In the genomic region with DNA sequence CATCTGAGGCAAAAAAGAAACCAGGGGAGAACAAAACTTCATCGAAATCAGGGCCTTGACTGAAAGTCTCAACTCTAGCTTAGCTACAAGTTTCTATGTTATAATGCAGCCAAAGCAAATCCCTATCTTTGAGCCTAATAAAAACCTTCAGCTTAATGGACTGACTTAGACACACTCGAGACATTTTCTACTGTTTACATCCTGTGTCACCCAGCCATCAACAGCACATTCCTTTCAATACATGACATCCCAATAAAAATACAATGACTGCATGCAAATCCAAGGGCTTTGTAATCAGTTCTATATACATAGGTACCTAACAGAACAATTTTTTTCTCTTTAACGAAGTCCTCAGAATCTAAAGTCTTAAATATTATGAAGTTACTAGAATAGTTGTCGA, we compare ENCODE assay signal across 7 mouse cellular contexts. TPM values are rescaled to one million over a fixed set of nuclear protein-coding genes. Genes with fewer than 3 reads are reported as not detected.
DNase-seq lines count a peak whose midpoint lies in the region; ATAC-seq and TF ChIP-seq lines count a peak whose summit lies in the region.

No protein-coding gene starts in this region.

- H3K4me3 ChIP-seq in lung, postnatal 0 days (ENCODE audit: low read depth, low read length) = peak overlapping the region; percentile 28
- peak overlapping the region; percentile 39 for H3K4me3 ChIP-seq in forebrain, embryonic 16.5 days (replicated peaks; ENCODE audit: low read length)
- peak overlapping the region; percentile 44 for H3K4me3 ChIP-seq in liver, embryonic 13.5 days (replicated peaks)
- peak overlapping the region; percentile 5; the same call in 1 of the 2 replicates for H3K4me3 ChIP-seq in stomach, postnatal 0 days (ENCODE audit: low read depth, low read length)

- peak overlapping the region; percentile 45 for H3K4me2 ChIP-seq in lung, postnatal 0 days (replicated peaks; ENCODE audit: low read depth, low read length)
- peak overlapping the region; percentile 65 for H3K4me2 ChIP-seq in forebrain, embryonic 16.5 days (ENCODE audit: low read length)
- H3K4me2 ChIP-seq in liver, embryonic 13.5 days = peak overlapping the region; percentile 67
- H3K4me2 ChIP-seq in stomach, postnatal 0 days (replicated peaks; ENCODE audit: low read depth) = peak overlapping the region; percentile 42

- WGBS in lung, postnatal 0 days = 18% methylated on average over 4 of the region's 4 CpGs
- 26% methylated on average over 4 of the region's 4 CpGs for WGBS in forebrain, embryonic 16.5 days
- 47% methylated on average over 4 of the region's 4 CpGs for WGBS in liver, embryonic 13.5 days (ENCODE audit: insufficient replicate concordance)
- WGBS in stomach, postnatal 0 days = 25% methylated on average over 4 of the region's 4 CpGs

- no peaks in the 10 kb centered on the region for H3K36me3 ChIP-seq in lung, postnatal 0 days (ENCODE audit: insufficient read depth, low read length)
- peaks cover 2% of the 10 kb centered on the region for H3K36me3 ChIP-seq in forebrain, embryonic 16.5 days (ENCODE audit: control insufficient read depth, insufficient read depth)
- H3K36me3 ChIP-seq in liver, embryonic 13.5 days = peaks cover 16% of the 10 kb centered on the region
- 0 out of 2 replicates have a peak, but pooled peaks cover 2% of the 10 kb centered on the region for H3K36me3 ChIP-seq in stomach, postnatal 0 days (ENCODE audit: control insufficient read depth, insufficient read depth, low read length)

- peak; percentile 45 for TF ChIP-seq EP300 in lung, postnatal 0 days (IDR thresholded peaks at IDR 0.05)
- no peak for TF ChIP-seq EP300 in stomach, postnatal 0 days (optimal IDR thresholded peaks at IDR 0.05)

- H3K9ac ChIP-seq in lung, postnatal 0 days (replicated peaks; ENCODE audit: low read depth) = no peak overlapping the region
- H3K9ac ChIP-seq in forebrain, embryonic 16.5 days (replicated peaks; ENCODE audit: low read depth, low read length) = no peak overlapping the region; the same call in 1 of the 2 replicates
- peak overlapping the region; percentile 37 for H3K9ac ChIP-seq in liver, embryonic 13.5 days
- no peak overlapping the region for H3K9ac ChIP-seq in stomach, postnatal 0 days (ENCODE audit: low read length)

- H3K9me3 ChIP-seq in lung, postnatal 0 days (ENCODE audit: low read length) = no peaks in the 10 kb centered on the region
- no peaks in the 10 kb centered on the region for H3K9me3 ChIP-seq in forebrain, embryonic 16.5 days (ENCODE audit: control insufficient read depth, low read length)
- no peaks in the 10 kb centered on the region for H3K9me3 ChIP-seq in liver, embryonic 13.5 days (replicated peaks)
- no peaks in the 10 kb centered on the region for H3K9me3 ChIP-seq in stomach, postnatal 0 days (ENCODE audit: control insufficient read depth, low read length)

- 0 out of 2 replicates have a peak overlapping the region, but pooled peaks have one; percentile 11 for H3K27ac ChIP-seq in lung, postnatal 0 days (ENCODE audit: low read length)
- no peak overlapping the region for H3K27ac ChIP-seq in forebrain, embryonic 16.5 days (ENCODE audit: low read length)
- H3K27ac ChIP-seq in liver, embryonic 13.5 days = no peak overlapping the region
- no peak overlapping the region for H3K27ac ChIP-seq in stomach, postnatal 0 days (replicated peaks)

- peak; percentile 68 for DNase-seq in lung, postnatal 0 days (ENCODE audit: low spot score)
- DNase-seq in lung, postnatal 25 days (ENCODE audit: low spot score) = no peak
- DNase-seq in liver, embryonic 13.5 days = no peak
- DNase-seq in stomach, postnatal 0 days (ENCODE audit: low spot score) = no peak
- DNase-seq in urinary bladder, postnatal 14 days (ENCODE audit: low spot score) = no peak
- no peak for DNase-seq in gastrocnemius, adult 8-10 months (ENCODE audit: low spot score in 2 of 2)

- no peak for ATAC-seq in lung, postnatal 0 days
- ATAC-seq in forebrain, embryonic 16.5 days = no peak
- ATAC-seq in liver, embryonic 13.5 days (ENCODE audit: low read depth) = no peak
- no peak for ATAC-seq in stomach, postnatal 0 days (ENCODE audit: low FRiP score, low TSS enrichment)

- TF ChIP-seq CTCF in lung, postnatal 0 days (IDR thresholded peaks at IDR 0.05) = no peak
- no peak for TF ChIP-seq CTCF in stomach, postnatal 0 days (IDR thresholded peaks at IDR 0.05; ENCODE audit: low read depth)

- peaks cover 18% of the 10 kb centered on the region for H3K4me1 ChIP-seq in lung, postnatal 0 days (ENCODE audit: insufficient read depth, low read depth, low read length)
- peaks cover 41% of the 10 kb centered on the region for H3K4me1 ChIP-seq in forebrain, embryonic 16.5 days (replicated peaks; ENCODE audit: control insufficient read depth, insufficient read depth, low read length)
- H3K4me1 ChIP-seq in liver, embryonic 13.5 days (replicated peaks) = peaks cover 66% of the 10 kb centered on the region
- H3K4me1 ChIP-seq in stomach, postnatal 0 days (replicated peaks; ENCODE audit: control insufficient read depth, insufficient read depth) = no peaks in the 10 kb centered on the region; the same call in 1 of the 2 replicates

- H3K27me3 ChIP-seq in lung, postnatal 0 days (replicated peaks; ENCODE audit: insufficient read depth, low read length) = no peaks in the 10 kb centered on the region
- no peaks in the 10 kb centered on the region for H3K27me3 ChIP-seq in forebrain, embryonic 16.5 days (replicated peaks; ENCODE audit: control insufficient read depth, insufficient read depth, low read length)
- 0 out of 2 replicates have a peak, but pooled peaks cover 4% of the 10 kb centered on the region for H3K27me3 ChIP-seq in liver, embryonic 13.5 days
- H3K27me3 ChIP-seq in stomach, postnatal 0 days (ENCODE audit: control insufficient read depth, insufficient read depth, low read length) = no peaks in the 10 kb centered on the region

RNA-seq across cellular contexts. Expression of a gene that starts 2.0 kb away (rescaled TPM):
- polyA plus RNA-seq in lung, postnatal 0 days (2015; fragmentation: Nextera tagmentation; extraction: Ambion mirVana) = 867 and 887 TPM in 2 replicates
- 1,924 and 2,147 TPM in 2 replicates for polyA plus RNA-seq in forebrain, embryonic 16.5 days (2015; fragmentation: Nextera tagmentation; extraction: Ambion mirVana)
- polyA plus RNA-seq in liver, embryonic 13.5 days (2015; fragmentation: Nextera tagmentation; extraction: Ambion mirVana) = 415 and 484 TPM in 2 replicates
- 781 and 848 TPM in 2 replicates for polyA plus RNA-seq in stomach, postnatal 0 days (2015; fragmentation: Nextera tagmentation; extraction: Ambion mirVana)
- total RNA-seq in gastrocnemius, adult 8-10 months (2022) = 100 to 1,000 TPM; 155 to 194 (median 178) TPM

RNA-seq across cellular contexts. Expression of a gene that starts 17.2 kb away (rescaled TPM):
- polyA plus RNA-seq in lung, postnatal 0 days (2015; fragmentation: Nextera tagmentation; extraction: Ambion mirVana) = not detected in 2 replicates
- not detected in 2 replicates for polyA plus RNA-seq in forebrain, embryonic 16.5 days (2015; fragmentation: Nextera tagmentation; extraction: Ambion mirVana)
- not detected in 2 replicates for polyA plus RNA-seq in liver, embryonic 13.5 days (2015; fragmentation: Nextera tagmentation; extraction: Ambion mirVana)
- not detected in 2 replicates for polyA plus RNA-seq in stomach, postnatal 0 days (2015; fragmentation: Nextera tagmentation; extraction: Ambion mirVana)
- not detected for total RNA-seq in gastrocnemius, adult 8-10 months (2022)
